Mouse (Mus musculus) megakaryocyte, embryonic 14.5 days (primary cell): ENCODE measurements around the gene Mettl8. TPM values are rescaled to one million over a fixed set of nuclear protein-coding genes. Genes with fewer than 3 reads are reported as not detected.

Source experiments
- H3K27me3 ChIP-seq: replicated peaks from 2 replicates; pipeline ENCODE3; 2012; ENCODE audit warnings: inconsistent platforms
- H3K36me3 ChIP-seq: replicated peaks from 2 replicates; pipeline ENCODE3; 2012; ENCODE audit warnings: low read length, inconsistent platforms, mixed read lengths
- H3K4me1 ChIP-seq: 2 replicates; pipeline ENCODE4 v1.6.1; 2012; ENCODE audit warnings: inconsistent platforms
- H3K4me3 ChIP-seq: replicated peaks from 2 replicates; pipeline ENCODE3; 2012; ENCODE audit warnings: moderate library complexity, mild to moderate bottlenecking, inconsistent platforms
- H3K9me3 ChIP-seq: 2 replicates; pipeline ENCODE4 v1.6.1; 2012; ENCODE audit warnings: inconsistent platforms
- FLI1 ChIP-seq: IDR thresholded peaks from 2 replicates; pipeline ENCODE4 v1.6.1; 2012; ENCODE audit warnings: low read length, inconsistent platforms, mixed read lengths
- GATA1 ChIP-seq: IDR thresholded peaks from 3 replicates; pipeline ENCODE4 v1.6.1; 2012; ENCODE audit warnings: mixed read lengths, low read length, inconsistent platforms, borderline replicate concordance
- polyA plus RNA-seq: library from polyadenylated mRNA; stranded (reverse); fragments of >175 nt; gene quantifications from 2 replicates; pipeline ENCODE4 v1.2.3, GENCODE M21; 2012; ENCODE audit warnings: low replicate concordance; ENCODE audit not compliant: insufficient read depth

The Mettl8 gene
- polyA plus RNA-seq, 1 experiment, result 8.6 TPM

- Histone ChIP-seq H3K4me1 (peaks cover 23% of the 10 kb centered on the region; the same call in 1 of the 2 replicates), H3K9me3 (no peaks in the 10 kb centered on the region), H3K4me3 (no peak overlapping the region), H3K36me3 (peaks cover 59% of the 10 kb centered on the region), H3K27me3 (no peaks in the 10 kb centered on the region)
- no peak for TF ChIP-seq GATA1
Measured at GRCm38 (mm10) chr2:71073828-71074227, 18.4 kb upstream of the Mettl8 start.

GRCm38 (mm10) chr2:71073330-71073729, 17.9 kb upstream of the Mettl8 start:
- Histone ChIP-seq H3K27me3 (no peaks in the 10 kb centered on the region), H3K4me1 (peaks cover 23% of the 10 kb centered on the region; the same call in 1 of the 2 replicates), H3K9me3 (no peaks in the 10 kb centered on the region), H3K4me3 (no peak overlapping the region), H3K36me3 (peaks cover 56% of the 10 kb centered on the region)
- no peak for TF ChIP-seq GATA1
- TF ChIP-seq FLI1, result no peak

- Histone ChIP-seq H3K4me3 (no peak overlapping the region), H3K9me3 (no peaks in the 10 kb centered on the region), H3K27me3 (no peaks in the 10 kb centered on the region), H3K4me1 (peaks cover 23% of the 10 kb centered on the region; the same call in 1 of the 2 replicates), H3K36me3 (peaks cover 40% of the 10 kb centered on the region)
- TF ChIP-seq GATA1, result no peak
- no peak for TF ChIP-seq FLI1
Measured at GRCm38 (mm10) chr2:71071601-71072000, 16.2 kb upstream of the Mettl8 start.

GRCm38 (mm10) chr2:71056115-71056835, 892 bp upstream of the Mettl8 start:
- H3K4me1 ChIP-seq, result peaks cover 27% of the 10 kb centered on the region
- peaks cover 43% of the 10 kb centered on the region for H3K36me3 ChIP-seq
- H3K9me3 ChIP-seq, result no peaks in the 10 kb centered on the region
- peak overlapping the region; percentile 99 for H3K4me3 ChIP-seq
- TF ChIP-seq FLI1 (no peak), GATA1 (no peak)
- no peaks in the 10 kb centered on the region for H3K27me3 ChIP-seq

GRCm38 (mm10) chr2:71054716-71055115, 667 bp downstream of the Mettl8 start:
- Histone ChIP-seq H3K4me1 (peaks cover 27% of the 10 kb centered on the region), H3K9me3 (no peaks in the 10 kb centered on the region), H3K27me3 (no peaks in the 10 kb centered on the region), H3K36me3 (peaks cover 28% of the 10 kb centered on the region), H3K4me3 (peak overlapping the region; percentile 99)
- TF ChIP-seq GATA1 (no peak), FLI1 (no peak)

GRCm38 (mm10) chr2:71050511-71050910, 4.9 kb downstream of the Mettl8 start:
- H3K4me1 ChIP-seq, result peaks cover 50% of the 10 kb centered on the region
- no peak overlapping the region for H3K4me3 ChIP-seq
- H3K36me3 ChIP-seq, result peaks cover 15% of the 10 kb centered on the region
- H3K27me3 ChIP-seq, result no peaks in the 10 kb centered on the region
- no peaks in the 10 kb centered on the region for H3K9me3 ChIP-seq
- TF ChIP-seq GATA1 (no peak), FLI1 (no peak)

GRCm38 (mm10) chr2:71048896-71049295, 6.5 kb downstream of the Mettl8 start:
- Histone ChIP-seq H3K27me3 (no peaks in the 10 kb centered on the region), H3K4me3 (no peak overlapping the region)
- TF ChIP-seq GATA1 (no peak), FLI1 (no peak)

GRCm38 (mm10) chr2:71046751-71047320, 8.5 kb downstream of the Mettl8 start:
- Histone ChIP-seq H3K9me3 (no peaks in the 10 kb centered on the region), H3K4me1 (peaks cover 56% of the 10 kb centered on the region), H3K27me3 (no peaks in the 10 kb centered on the region), H3K4me3 (no peak overlapping the region), H3K36me3 (peaks cover 15% of the 10 kb centered on the region)
- TF ChIP-seq GATA1 (no peak), FLI1 (no peak)

More at GRCm38 (mm10) chr2:71048896-71049295, 6.5 kb downstream of the Mettl8 start:
- peaks cover 43% of the 10 kb centered on the region for H3K4me1 ChIP-seq
- H3K9me3 ChIP-seq, result no peaks in the 10 kb centered on the region
- H3K36me3 ChIP-seq, result peaks cover 15% of the 10 kb centered on the region

- Histone ChIP-seq H3K36me3 (peaks cover 15% of the 10 kb centered on the region), H3K4me1 (peaks cover 60% of the 10 kb centered on the region), H3K27me3 (no peaks in the 10 kb centered on the region), H3K4me3 (no peak overlapping the region), H3K9me3 (no peaks in the 10 kb centered on the region)
- TF ChIP-seq FLI1 (no peak), GATA1 (no peak)
Measured at GRCm38 (mm10) chr2:71046151-71046550, 9.2 kb downstream of the Mettl8 start.

GRCm38 (mm10) chr2:71039522-71040121, 15.8 kb downstream of the Mettl8 start:
- no peak for TF ChIP-seq GATA1
- no peak for TF ChIP-seq FLI1
- H3K27me3 ChIP-seq, result no peaks in the 10 kb centered on the region
- H3K4me3 ChIP-seq, result peak overlapping the region; percentile 76
- H3K4me1 ChIP-seq, result peaks cover 58% of the 10 kb centered on the region
- H3K36me3 ChIP-seq, result no peaks in the 10 kb centered on the region
- H3K9me3 ChIP-seq, result no peaks in the 10 kb centered on the region

- TF ChIP-seq GATA1 (no peak), FLI1 (no peak)
- Histone ChIP-seq H3K27me3 (no peaks in the 10 kb centered on the region), H3K4me1 (peaks cover 52% of the 10 kb centered on the region), H3K9me3 (no peaks in the 10 kb centered on the region), H3K36me3 (peaks cover 6% of the 10 kb centered on the region), H3K4me3 (no peak overlapping the region)
Measured at GRCm38 (mm10) chr2:71037447-71037846, 17.9 kb downstream of the Mettl8 start.
